Mouse (Mus musculus) kidney, embryonic 15.5 days (tissue): ENCODE results near the gene Vwa1. TPM values are rescaled to one million over a fixed set of nuclear protein-coding genes. Genes with fewer than 3 reads are reported as not detected.

Experiments used
- microRNA-seq: library from miRNA; unstranded; fragments of <30 nt; microRNA quantifications from one replicate; pipeline ENCODE4, GENCODE M21; 2016
- polyA plus RNA-seq: library from polyadenylated mRNA; unstranded; fragments of >200 nt; fragmentation: Nextera tagmentation; extraction: Ambion mirVana; gene quantifications from 2 replicates; pipeline ENCODE4 v1.2.1, GENCODE M21; 2015

Gene Vwa1
- polyA plus RNA-seq, 1 experiment from 2014 or later: 7.7 TPM

Small RNA genes within 50 kb of the gene (microRNA-seq; reads per million reads assigned to microRNA genes)
- not detected for gene Gm27743

Other genes with a start within 250 kb of the Vwa1 start
- 89.0 and 93.6 TPM in 2 replicates for gene Nadk, start 212.3 kb downstream of the Vwa1 start, polyA plus RNA-seq
- gene Slc35e2, start 173.3 kb downstream of the Vwa1 start, polyA plus RNA-seq: 9.6 and 10.4 TPM in 2 replicates
- gene Cdk11b, start 149.8 kb downstream of the Vwa1 start, polyA plus RNA-seq: 63.4 and 64.8 TPM in 2 replicates
- gene Gm10563, start 129.3 kb downstream of the Vwa1 start, polyA plus RNA-seq: not detected in 2 replicates
- gene Mmp23, start 121.3 kb downstream of the Vwa1 start, polyA plus RNA-seq: 51.7 and 68.7 TPM in 2 replicates
- gene Mib2, start 105.5 kb downstream of the Vwa1 start, polyA plus RNA-seq: 25.8 and 30.2 TPM in 2 replicates
- 4.9 and 5.3 TPM in 2 replicates for gene Fndc10, start 80.4 kb downstream of the Vwa1 start, polyA plus RNA-seq
- 144 and 145 TPM in 2 replicates for gene Ssu72, start 69.9 kb downstream of the Vwa1 start, polyA plus RNA-seq
- 0.50 and 1.0 TPM in 2 replicates for gene Tmem240, start 39.9 kb downstream of the Vwa1 start, polyA plus RNA-seq
- gene Atad3a, start 13.6 kb downstream of the Vwa1 start, polyA plus RNA-seq: 115 and 124 TPM in 2 replicates
- gene Tmem88b, start 11.2 kb upstream of the Vwa1 start, polyA plus RNA-seq: 0.42 and 0.47 TPM in 2 replicates
- gene Ankrd65, start 15.7 kb upstream of the Vwa1 start, polyA plus RNA-seq: 0.19 and 0.34 TPM in 2 replicates
- 217 and 226 TPM in 2 replicates for gene Mrpl20, start 28.2 kb upstream of the Vwa1 start, polyA plus RNA-seq
- gene Ccnl2, start 37.8 kb upstream of the Vwa1 start, polyA plus RNA-seq: 158 and 173 TPM in 2 replicates
- 149 and 158 TPM in 2 replicates for gene Aurkaip1, start 56.6 kb upstream of the Vwa1 start, polyA plus RNA-seq
- 90.7 and 106 TPM in 2 replicates for gene Mxra8, start 65.0 kb upstream of the Vwa1 start, polyA plus RNA-seq
- 5.2 and 5.3 TPM in 2 replicates for gene Dvl1, start 72.7 kb upstream of the Vwa1 start, polyA plus RNA-seq
- gene Tas1r3, start 88.7 kb upstream of the Vwa1 start, polyA plus RNA-seq: 0.18 and 0.19 TPM in 2 replicates
- 13.0 and 15.2 TPM in 2 replicates for gene Cptp, start 94.7 kb upstream of the Vwa1 start, polyA plus RNA-seq
- gene Ints11, start 94.8 kb upstream of the Vwa1 start, polyA plus RNA-seq: 72.5 and 78.0 TPM in 2 replicates
- gene Pusl1, start 117.1 kb upstream of the Vwa1 start, polyA plus RNA-seq: 47.7 and 52.1 TPM in 2 replicates
- gene Acap3, start 117.1 kb upstream of the Vwa1 start, polyA plus RNA-seq: 17.3 and 18.7 TPM in 2 replicates
- gene Ube2j2, start 169.1 kb upstream of the Vwa1 start, polyA plus RNA-seq: 110 and 113 TPM in 2 replicates
- gene C1qtnf12, start 187.6 kb upstream of the Vwa1 start, polyA plus RNA-seq: 118 and 121 TPM in 2 replicates
- gene B3galt6, start 218.0 kb upstream of the Vwa1 start, polyA plus RNA-seq: 17.5 and 18.1 TPM in 2 replicates
- 158 and 161 TPM in 2 replicates for gene Sdf4, start 218.2 kb upstream of the Vwa1 start, polyA plus RNA-seq
- 0.72 and 0.78 TPM in 2 replicates for gene Tnfrsf4, start 239.1 kb upstream of the Vwa1 start, polyA plus RNA-seq